Mouse (Mus musculus): Measurements from ENCODE around the gene Irs1. TPM values are rescaled to one million over a fixed set of nuclear protein-coding genes. Genes with fewer than 3 reads are reported as not detected.

Irs1 gene
- polyA plus RNA-seq, 1 experiment = 0.82 TPM

DNA sequence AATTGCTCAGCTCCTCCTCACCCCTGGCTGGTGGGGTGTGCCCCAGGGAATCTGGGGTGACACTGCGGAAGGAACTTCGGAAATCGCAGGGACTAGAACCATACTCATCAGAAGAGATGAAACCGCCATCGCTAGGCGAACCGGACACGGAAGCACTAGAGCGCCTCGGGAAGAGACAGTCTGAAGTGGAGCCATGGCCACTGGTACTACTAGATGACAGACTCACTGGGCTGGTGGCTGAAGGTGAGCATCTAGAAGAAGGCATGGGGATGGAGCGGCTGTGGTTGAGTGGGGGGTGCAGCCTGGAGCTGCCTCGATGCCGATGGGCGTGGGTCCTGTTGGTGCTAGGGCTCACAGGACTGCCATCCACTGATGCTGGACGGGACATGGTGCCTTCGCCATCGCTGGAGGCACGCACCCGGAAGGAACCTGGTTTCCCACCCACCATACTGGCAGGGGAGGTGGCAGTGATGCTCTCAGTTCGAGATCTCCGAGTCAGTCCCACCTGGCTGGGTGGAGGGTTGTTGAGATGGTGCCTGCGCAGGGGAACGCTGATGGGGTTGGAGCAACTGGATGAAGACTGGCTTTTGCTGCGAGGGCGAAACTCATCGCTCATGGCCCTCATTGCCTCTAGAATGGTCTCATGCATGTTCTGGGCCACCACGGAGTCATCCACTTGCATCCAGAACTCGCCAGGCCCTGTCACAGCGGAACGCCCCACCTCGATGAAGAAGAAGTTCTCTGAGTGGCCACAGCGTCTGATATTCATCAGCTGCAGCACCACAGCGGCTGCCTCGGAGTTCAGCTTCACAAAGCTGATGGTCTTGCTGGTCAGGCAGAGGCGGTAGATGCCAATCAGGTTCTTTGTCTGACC is 1.9 kb downstream of the Irs1 start:
- 76% methylated on average over 35 of the region's 35 CpGs for WGBS
- no peak for DNase-seq (ENCODE audit: low read depth, low spot score)

- DNase-seq (ENCODE audit: low read depth, low spot score) = no peak
- 92% methylated on average over 18 of the region's 18 CpGs for WGBS
Observed at GRCm38 (mm10) chr1:82288421-82288990, 2.7 kb downstream of the Irs1 start.

- 88% methylated on average over 16 of the region's 16 CpGs for WGBS
- no peak for DNase-seq (ENCODE audit: low read depth, low spot score)
Observed at GRCm38 (mm10) chr1:82287776-82288325, 3.4 kb downstream of the Irs1 start.

DNA sequence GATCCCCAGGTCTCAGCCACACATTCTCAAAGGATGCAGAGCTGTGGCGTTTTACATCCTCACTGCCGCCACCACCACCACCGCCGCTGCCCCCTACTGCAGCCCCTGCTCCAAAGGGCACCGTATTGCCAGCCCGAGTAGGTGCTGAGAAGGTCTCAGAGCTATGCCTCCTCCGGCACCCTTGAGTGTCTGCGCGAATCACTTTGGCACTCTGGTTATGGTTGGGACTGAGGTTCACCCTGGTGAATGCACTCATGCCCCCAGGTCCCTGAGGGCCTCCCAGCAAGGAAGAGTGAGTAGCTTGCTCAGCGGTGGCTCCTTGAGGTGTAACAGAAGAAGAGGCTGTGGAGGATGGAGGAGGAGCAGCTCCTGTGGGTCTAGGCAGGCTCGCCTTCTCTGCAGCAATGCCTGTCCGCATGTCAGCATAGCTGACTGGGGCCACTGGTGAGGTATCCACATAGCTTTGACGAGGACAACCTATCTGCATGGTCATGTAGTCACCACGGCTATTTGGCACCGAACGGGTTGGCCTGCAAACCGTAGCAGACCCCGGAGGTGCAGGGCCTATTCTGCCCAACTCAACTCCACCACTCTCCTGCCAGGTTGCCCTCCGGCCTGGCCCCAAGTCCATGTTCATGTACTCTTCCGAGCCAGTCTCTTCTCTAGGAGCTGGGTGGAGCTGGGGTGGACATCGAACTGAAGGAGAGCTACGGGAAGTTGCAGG is 4.0 kb downstream of the Irs1 start:
- DNase-seq (ENCODE audit: low read depth, low spot score) = no peak
- WGBS = 73% methylated on average over 22 of the region's 22 CpGs

DNA sequence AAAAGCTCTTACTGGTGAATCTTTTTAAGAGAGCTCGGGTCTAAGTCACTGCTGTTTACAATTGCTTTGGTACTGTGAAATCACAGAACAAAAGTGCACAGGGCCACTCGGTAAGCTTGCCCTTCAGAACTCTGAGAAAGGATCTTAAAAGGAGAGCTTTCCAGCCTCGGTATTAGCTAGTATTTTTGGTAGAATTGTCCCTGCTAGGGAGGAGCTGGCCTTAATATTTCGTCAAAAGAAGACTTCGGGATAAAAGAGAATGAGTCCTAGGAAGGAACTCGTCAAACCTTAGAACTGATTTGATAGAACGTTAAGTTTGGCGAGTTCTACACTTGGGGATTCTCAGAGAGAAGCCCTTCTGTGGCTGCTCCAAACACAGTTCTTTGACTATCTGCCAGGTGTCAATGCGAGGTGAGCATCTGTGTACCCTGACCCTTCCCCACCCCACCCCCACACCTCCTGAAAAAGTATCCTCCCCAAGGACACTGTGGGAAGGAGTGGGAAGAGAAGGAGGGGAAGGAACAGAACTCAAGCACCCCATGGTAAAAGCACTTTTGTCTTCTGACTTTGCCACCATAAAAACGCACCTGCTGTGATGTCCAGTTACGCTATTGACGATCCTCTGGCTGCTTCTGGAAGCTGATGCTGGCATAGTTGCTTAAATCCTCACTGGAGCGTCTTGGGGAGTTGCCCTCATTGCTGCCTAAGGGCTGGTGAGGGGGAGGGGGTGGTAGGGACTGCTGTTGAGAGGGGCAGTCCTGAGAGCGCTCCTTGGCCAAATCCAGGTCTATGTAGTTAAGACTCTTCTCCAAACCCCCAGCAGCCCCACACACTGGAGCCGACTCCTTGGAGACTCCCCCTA is 4.8 kb downstream of the Irs1 start:
- DNase-seq (ENCODE audit: low read depth, low spot score) = no peak
- 44% methylated on average over 15 of the region's 15 CpGs for WGBS

DNA sequence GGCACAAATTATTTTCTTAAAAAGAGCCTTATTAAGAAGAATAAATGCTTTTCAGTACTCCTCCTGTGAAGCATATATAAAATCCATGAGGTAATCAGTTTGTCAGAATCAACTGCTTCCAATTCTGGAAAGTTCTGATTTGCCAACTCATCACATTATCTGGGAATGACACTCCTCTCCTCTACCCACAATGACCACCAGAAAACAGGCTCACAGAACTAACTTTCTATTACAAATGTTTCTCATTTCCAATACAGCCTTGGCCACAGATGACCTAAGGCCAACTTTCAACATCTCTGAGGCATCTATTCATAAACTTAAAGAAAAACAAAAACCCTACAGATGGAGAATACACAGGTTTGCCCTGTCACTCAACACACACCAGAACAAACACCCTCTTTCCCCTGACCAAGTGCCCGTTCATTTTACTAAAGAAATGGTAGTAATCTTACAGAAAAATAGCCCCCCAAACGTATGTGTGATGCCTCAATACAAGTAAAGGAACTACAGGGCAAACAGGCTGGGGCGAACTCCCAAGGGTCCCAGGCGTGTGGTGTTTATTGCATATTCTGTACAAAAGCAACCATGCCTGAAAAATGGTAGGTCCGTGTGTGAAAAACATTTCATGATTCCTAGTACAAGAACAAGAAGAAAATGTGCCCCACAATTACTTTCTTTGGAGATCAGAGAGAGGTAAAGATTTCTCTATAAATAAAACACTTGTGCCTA is 5.6 kb downstream of the Irs1 start:
- 56% methylated on average over 5 of the region's 5 CpGs for WGBS
- DNase-seq (ENCODE audit: low read depth, low spot score) = no peak

DNA sequence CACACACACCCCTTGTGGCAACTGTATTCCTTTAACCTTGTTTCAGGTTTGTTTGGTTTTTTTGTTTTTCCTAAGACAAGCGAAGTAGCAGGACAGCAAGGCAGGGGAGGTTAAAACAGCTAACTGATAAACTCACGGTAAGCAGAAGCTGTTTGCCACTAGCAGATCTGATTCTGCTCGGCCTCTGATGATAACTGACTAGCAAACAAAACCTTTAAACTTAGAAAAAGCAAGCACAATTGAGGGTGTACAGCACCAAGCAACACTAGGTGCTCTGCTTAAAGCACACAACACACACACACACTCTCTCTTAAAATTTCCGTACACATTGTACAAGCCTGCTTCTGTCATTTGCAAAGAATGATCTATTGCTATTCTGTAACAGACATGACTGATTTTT is 6.8 kb downstream of the Irs1 start:
- WGBS = 48% methylated on average over 4 of the region's 4 CpGs
- no peak for DNase-seq (ENCODE audit: low read depth, low spot score)

GRCm38 (mm10) chr1:82283901-82284301 is 7.3 kb downstream of the Irs1 start:
- no peak for DNase-seq (ENCODE audit: low read depth, low spot score)
- 68% methylated on average over 1 of the region's 1 CpGs for WGBS

DNA sequence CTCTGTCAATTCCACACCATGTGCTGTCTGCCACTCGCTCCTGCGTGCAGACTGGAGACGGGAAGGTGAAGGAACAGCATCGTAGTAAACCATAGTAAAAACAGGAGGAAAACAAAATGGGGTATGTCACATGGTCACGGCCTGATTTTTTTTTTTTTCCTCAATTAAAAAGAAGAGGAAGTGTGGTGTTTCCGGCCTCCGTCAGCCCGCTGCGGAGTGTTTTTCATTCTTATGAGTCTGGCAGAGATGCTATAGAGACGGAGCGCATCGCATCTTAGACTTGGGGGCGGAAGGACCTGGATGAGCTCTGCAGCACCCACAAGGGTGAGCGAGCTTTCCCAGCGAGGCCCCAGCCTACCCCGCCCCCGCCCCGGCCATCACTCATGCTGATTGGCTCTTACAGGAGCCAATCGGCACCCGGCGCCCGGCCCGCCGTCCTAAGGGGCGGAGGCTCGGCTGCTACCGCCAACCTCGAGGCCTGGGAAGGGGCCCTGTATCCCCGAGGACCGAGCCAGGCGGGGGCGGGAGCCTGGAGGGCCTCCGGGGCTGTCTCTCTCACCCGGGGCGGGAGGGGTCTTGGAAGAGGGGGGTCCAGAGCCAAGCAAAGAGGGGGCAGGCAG is 8.1 kb downstream of the Irs1 start:
- peak; percentile 55 for DNase-seq (ENCODE audit: low read depth, low spot score)

DNA sequence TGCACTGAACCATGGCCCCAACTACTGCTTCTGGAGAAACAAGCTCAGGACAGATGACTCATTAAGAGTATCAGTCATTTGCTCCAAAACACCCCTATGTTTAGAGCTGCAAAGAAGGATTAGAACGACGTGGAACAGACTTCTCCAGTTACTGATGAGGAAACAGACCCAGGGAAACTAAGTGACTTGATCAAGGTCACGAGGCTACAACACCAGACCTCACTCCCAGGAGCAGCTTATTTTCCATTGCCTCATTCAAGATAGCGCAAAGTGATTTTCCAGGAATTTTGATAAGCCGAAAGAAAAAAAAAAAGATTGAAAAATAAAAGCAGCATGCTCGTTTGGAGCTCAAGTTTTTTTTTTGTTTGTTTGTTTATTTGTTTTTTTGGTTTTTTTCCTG is 9.4 kb downstream of the Irs1 start:
- whole genome bisulfite sequencing = 75% methylated on average over 6 of the region's 6 CpGs
- DNase-seq (ENCODE audit: low read depth, low spot score) = no peak

More for the DNA sequence above, 8.1 kb downstream of the Irs1 start:
- WGBS = 3% methylated on average over 35 of the region's 35 CpGs

DNA sequence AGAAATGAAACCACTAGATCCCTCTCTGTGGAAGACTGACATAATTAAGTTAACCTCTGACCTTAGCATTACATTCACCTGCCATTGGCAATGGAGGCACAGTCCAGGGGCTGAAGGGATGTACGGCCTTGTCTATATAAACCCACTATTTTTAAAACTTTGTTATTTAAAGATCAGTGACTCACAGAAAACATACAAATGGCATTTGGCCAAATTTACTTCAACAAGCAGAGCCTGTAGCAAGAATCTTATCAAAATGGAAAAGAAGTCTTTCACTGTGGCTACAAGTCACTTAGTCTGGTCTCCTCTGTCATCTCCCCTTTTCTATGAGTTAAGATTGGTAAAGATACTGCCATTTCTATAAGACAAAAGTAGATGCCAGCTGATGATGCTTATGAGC is 11.4 kb downstream of the Irs1 start:
- WGBS = 46% methylated on average over 1 of the region's 1 CpGs
- DNase-seq (ENCODE audit: low read depth, low spot score) = no peak

DNA sequence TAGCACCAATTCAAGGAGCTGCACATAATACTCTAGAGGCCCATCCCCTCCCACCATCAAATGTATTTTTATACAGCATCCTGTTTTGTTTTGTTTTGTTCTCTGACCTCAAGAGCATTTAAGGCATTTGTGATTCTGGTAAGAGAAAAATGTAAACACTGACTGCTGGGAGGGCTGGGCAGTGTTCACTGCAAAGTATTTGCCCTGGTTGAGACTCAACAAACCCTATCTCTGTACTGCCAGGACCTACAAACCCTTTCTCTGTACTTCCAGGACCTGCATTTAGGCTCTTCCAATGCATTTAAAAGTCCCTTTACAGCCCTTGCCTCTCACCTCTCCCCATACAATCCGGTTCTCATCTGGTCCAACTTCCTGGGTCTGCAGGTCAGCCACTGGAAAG is 16.9 kb downstream of the Irs1 start:
- no peak for DNase-seq (ENCODE audit: low read depth, low spot score)
- 8% methylated on average over 1 of the region's 1 CpGs for WGBS

DNA sequence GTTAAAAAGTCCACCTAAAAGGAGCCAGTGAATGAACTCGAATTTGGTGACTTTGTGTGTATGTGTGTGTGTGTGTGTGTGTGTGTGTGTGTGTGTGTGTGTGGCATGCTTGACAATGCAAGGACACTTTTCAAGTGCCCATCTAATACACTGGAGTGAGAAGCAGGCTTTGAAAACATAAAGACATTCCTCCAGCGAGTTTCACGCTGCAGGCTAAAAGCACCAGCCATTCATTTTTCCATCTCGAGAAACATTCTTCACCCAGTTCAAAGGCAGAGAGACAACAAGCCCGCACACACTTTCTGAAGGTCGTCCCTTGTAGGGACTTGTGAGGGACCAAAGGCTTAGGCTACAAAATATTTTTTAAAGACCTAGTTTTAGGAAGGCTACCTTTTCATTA is 17.7 kb downstream of the Irs1 start:
- no peak for DNase-seq (ENCODE audit: low read depth, low spot score)
- 53% methylated on average over 6 of the region's 6 CpGs for WGBS

GRCm38 (mm10) chr1:82272231-82272630 is 19.0 kb downstream of the Irs1 start:
- DNase-seq (ENCODE audit: low read depth, low spot score) = no peak
- WGBS = 94% methylated on average over 5 of the region's 5 CpGs

DNA sequence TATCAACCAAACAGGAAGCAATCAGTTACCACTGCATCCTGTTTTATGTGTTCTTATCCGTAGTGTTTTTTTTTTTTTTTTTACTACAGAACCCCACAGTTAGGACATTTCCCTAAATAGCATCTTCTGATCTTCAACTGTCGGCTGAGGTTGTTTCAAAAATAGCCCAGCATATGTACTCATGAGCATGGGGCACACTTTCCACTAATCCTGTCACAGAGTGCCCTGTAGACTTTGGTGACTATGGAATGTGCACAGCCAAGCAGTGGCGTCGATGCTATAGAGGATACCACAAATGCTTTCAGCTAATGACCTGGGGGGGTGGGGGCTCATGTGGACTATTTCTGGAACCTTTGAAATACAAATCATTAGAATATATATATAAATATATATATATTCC is 23.7 kb downstream of the Irs1 start:
- DNase-seq (ENCODE audit: low read depth, low spot score) = no peak
- 71% methylated on average over 4 of the region's 4 CpGs for WGBS

DNA sequence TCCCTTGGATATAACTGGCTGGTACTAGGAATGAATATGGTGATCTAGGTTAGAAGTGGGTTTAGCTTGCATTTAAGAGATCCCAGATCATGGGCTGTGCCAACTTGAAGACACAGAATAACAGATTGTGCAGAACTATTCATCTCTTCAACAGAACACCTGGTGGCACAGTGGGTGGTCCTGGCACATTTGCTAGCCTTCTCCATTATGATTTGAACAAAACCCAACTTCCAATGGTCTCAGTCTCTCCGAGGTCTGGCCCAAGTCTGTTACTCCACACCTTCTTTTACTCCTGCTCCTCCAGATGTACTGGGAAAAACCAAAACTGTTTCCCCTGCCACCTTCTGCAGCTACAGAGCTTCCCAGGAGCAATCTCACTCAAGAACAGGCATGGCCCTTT is 28.9 kb downstream of the Irs1 start:
- no peak for DNase-seq (ENCODE audit: low read depth, low spot score)
- 79% methylated on average over 1 of the region's 1 CpGs for WGBS

DNA sequence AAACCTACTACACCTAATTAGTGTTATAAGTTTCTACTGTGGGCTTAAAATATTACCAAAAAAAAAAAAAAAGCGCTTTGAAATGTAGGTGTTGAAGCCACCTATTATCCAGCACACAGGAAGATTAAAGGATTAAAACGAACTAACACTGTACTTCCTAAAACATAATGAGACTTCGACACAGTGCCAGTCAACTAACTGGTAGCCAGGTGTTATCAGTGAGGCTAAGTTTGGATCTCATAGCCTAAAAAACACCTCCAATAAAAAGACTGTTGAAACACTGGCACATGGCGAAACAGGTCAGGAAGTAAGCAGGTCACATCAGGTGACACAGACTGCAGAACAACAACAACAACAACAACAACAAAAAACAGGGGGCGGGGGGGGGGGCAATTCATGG is 29.6 kb downstream of the Irs1 start:
- no peak for DNase-seq (ENCODE audit: low read depth, low spot score)
- 81% methylated on average over 5 of the region's 5 CpGs for WGBS

DNA sequence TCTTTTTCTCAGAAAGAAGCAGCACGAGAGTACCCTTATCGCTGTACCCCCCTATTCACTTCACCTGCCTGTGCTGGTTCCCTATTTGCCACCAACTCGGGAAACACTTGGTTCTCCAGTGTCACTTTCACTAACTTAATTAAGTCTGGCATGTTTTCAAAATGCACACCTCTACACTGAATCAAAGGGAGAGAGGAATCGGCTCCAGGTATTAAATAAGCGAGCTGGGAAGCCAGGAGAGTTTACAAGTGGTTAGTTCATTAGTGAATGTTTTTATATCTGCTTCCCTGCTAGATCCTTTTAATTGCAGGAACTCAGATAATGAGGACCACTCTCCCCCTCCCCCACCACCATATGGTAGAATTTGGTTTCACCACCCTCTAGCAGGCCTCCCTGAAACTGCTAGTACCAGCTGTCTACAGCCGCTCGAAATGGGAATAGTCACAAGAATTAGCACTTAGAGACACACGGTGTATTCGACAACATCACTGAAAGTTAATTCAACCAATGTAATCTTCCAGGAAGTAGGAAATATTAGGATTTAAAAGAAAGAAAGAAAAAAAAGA is 30.1 kb downstream of the Irs1 start:
- WGBS = 70% methylated on average over 9 of the region's 9 CpGs
- no peak for DNase-seq (ENCODE audit: low read depth, low spot score)

Measured in large intestine, adult 2 months (tissue).